In the genomic region with DNA sequence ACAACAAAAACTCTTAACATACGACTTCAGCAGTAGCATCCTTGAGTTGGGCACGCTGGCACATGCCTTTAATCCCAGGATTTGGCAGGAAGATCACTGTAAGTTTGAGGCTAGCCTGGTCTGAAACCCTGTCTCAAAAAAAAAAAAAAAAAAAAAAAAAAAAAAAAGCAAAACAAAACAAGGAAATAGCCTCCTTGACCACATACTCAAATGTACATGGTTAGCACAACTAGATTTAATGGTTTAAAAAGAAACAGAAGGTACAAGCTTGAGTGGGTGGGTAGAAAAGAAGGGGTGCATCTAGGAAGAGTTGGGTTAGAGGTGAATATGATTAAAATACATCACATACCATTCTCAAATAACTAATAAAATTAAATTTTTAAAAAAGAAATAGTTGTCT, we compare ENCODE assay signal across 35 mouse cellular contexts.
"Had no signal": no experiment of that assay in that cellular context is flagged by ENCODE, and none has a peak within 500 bp of the region (broad histone marks: within the 10 kb centered on the region; RNA-seq: fewer than 3 reads in every experiment).

No protein-coding gene starts in this region.

- H3K27me3 ChIP-seq: heart, embryonic 12.5 days; heart, embryonic 13.5 days; heart, embryonic 15.5 days; hindbrain, embryonic 12.5 days; hindbrain, embryonic 13.5 days; hindbrain, embryonic 15.5 days; intestine, embryonic 15.5 days; kidney, embryonic 15.5 days had no signal

- H3K4me1 ChIP-seq: heart, embryonic 10.5 days; heart, embryonic 12.5 days; heart, embryonic 13.5 days; heart, embryonic 15.5 days; hindbrain, embryonic 10.5 days; hindbrain, embryonic 12.5 days; hindbrain, embryonic 13.5 days; hindbrain, embryonic 15.5 days; intestine, embryonic 15.5 days; kidney, embryonic 15.5 days had no signal

- H3K9ac ChIP-seq: heart, embryonic 12.5 days; heart, embryonic 13.5 days; heart, embryonic 15.5 days; hindbrain, embryonic 12.5 days; hindbrain, embryonic 13.5 days; hindbrain, embryonic 14.5 days; hindbrain, embryonic 15.5 days; intestine, embryonic 15.5 days; kidney, embryonic 15.5 days had no signal

- DNase-seq: heart, postnatal 10 days; heart, postnatal 14 days; heart, postnatal 36 days; heart, postnatal 4 days; kidney, adult 11 months; kidney, adult 18-20 months; kidney, adult 2 months; kidney, adult 8-10 months; kidney, adult 9 months; kidney, postnatal 10 days; kidney, postnatal 14 days; kidney, postnatal 25 days; kidney, postnatal 36 days; kidney, postnatal 4 days; layer of hippocampus, adult 9-11 months; layer of hippocampus, postnatal 36 days had no signal

- H3K9me3 ChIP-seq: heart, embryonic 10.5 days; heart, embryonic 12.5 days; heart, embryonic 13.5 days; heart, embryonic 15.5 days; hindbrain, embryonic 10.5 days; hindbrain, embryonic 12.5 days; hindbrain, embryonic 13.5 days; hindbrain, embryonic 15.5 days; intestine, embryonic 15.5 days; kidney, embryonic 15.5 days had no signal

- H3K27ac ChIP-seq: heart, embryonic 10.5 days; heart, embryonic 13.5 days; heart, embryonic 15.5 days; hindbrain, embryonic 10.5 days; hindbrain, embryonic 12.5 days; hindbrain, embryonic 13.5 days; hindbrain, embryonic 14.5 days; hindbrain, embryonic 15.5 days; hindbrain, postnatal 0 days; intestine, embryonic 15.5 days; kidney, embryonic 15.5 days; kidney, postnatal 0 days; layer of hippocampus, adult 2 months; left cerebral cortex, adult 2 months had no signal

- ATAC-seq: hindbrain, embryonic 16.5 days; hindbrain, postnatal 0 days; inflammation-experienced regulatory T-cells, adult 6 months; intestine, embryonic 15.5 days; intestine, embryonic 16.5 days; intestine, postnatal 0 days had no signal

- H3K4me3 ChIP-seq: heart, embryonic 10.5 days; heart, embryonic 12.5 days; heart, embryonic 13.5 days; heart, embryonic 15.5 days; hindbrain, embryonic 10.5 days; hindbrain, embryonic 12.5 days; hindbrain, embryonic 13.5 days; hindbrain, embryonic 15.5 days; intestine, embryonic 15.5 days; kidney, embryonic 15.5 days; layer of hippocampus, adult 2 months; left cerebral cortex, adult 2 months had no signal

- H3K4me2 ChIP-seq: heart, embryonic 12.5 days; heart, embryonic 13.5 days; heart, embryonic 15.5 days; hindbrain, embryonic 12.5 days; hindbrain, embryonic 13.5 days; hindbrain, embryonic 14.5 days; hindbrain, embryonic 15.5 days; intestine, embryonic 15.5 days; kidney, embryonic 15.5 days had no signal
